In genomic region chr11:87736647-87737134, GRCm38 (mm10) we compare ENCODE assay signal across 8 mouse cellular contexts. TPM values are rescaled to one million over a fixed set of nuclear protein-coding genes. Genes with fewer than 3 reads are reported as not detected.
DNase-seq lines count a peak whose midpoint lies in the region; ATAC-seq and TF ChIP-seq lines count a peak whose summit lies in the region.

No protein-coding gene starts in this region.

- peak; percentile 78 for ATAC-seq in forebrain, postnatal 0 days

- peak overlapping the region; percentile 16 for H3K27ac ChIP-seq in cerebellum, adult 2 months (ENCODE audit: insufficient read depth, low read length)
- peak overlapping the region; percentile 82 for H3K27ac ChIP-seq in forebrain, postnatal 0 days (ENCODE audit: low read depth, low read length)
- H3K27ac ChIP-seq in hindbrain, embryonic 10.5 days: peak overlapping the region; percentile 92

- H3K4me2 ChIP-seq in forebrain, postnatal 0 days (ENCODE audit: low read depth): peak overlapping the region; percentile 96

- peak overlapping the region; percentile 67 for H3K9ac ChIP-seq in forebrain, postnatal 0 days

- peak overlapping the region; percentile 58 for H3K4me3 ChIP-seq in cerebellum, adult 2 months (replicated peaks; ENCODE audit: insufficient read depth, low read depth, low read length)
- peak overlapping the region; percentile 73 for H3K4me3 ChIP-seq in forebrain, postnatal 0 days (ENCODE audit: low read depth, low read length)
- peak overlapping the region; percentile 84 for H3K4me3 ChIP-seq in hindbrain, embryonic 10.5 days

- TF ChIP-seq POLR2A in cerebellum, adult 2 months (IDR thresholded peaks at IDR 0.05; ENCODE audit: borderline replicate concordance, insufficient read depth, low read length): no peak

- WGBS in cerebellum, adult 2 months: 2% methylated on average over 31 of the region's 31 CpGs
- WGBS in forebrain, postnatal 0 days: 1% methylated on average over 31 of the region's 31 CpGs
- 3% methylated on average over 31 of the region's 31 CpGs for WGBS in hindbrain, embryonic 10.5 days

- H3K4me1 ChIP-seq in cerebellum, adult 2 months (ENCODE audit: control insufficient read depth, insufficient read depth, low read length): 0 out of 2 replicates have a peak, but pooled peaks cover 2% of the 10 kb centered on the region
- H3K4me1 ChIP-seq in forebrain, postnatal 0 days (ENCODE audit: insufficient read depth): 0 out of 2 replicates have a peak, but pooled peaks cover 5% of the 10 kb centered on the region
- peaks cover 49% of the 10 kb centered on the region for H3K4me1 ChIP-seq in hindbrain, embryonic 10.5 days (replicated peaks)

- TF ChIP-seq CTCF in cerebellum, adult 2 months (IDR thresholded peaks at IDR 0.05; ENCODE audit: borderline replicate concordance, insufficient read depth, low read depth, low read length): no peak
- TF ChIP-seq CTCF in forebrain, postnatal 0 days (IDR thresholded peaks at IDR 0.05; ENCODE audit: low read depth): no peak

- H3K9me3 ChIP-seq in forebrain, postnatal 0 days (ENCODE audit: low read length): no peaks in the 10 kb centered on the region
- no peaks in the 10 kb centered on the region for H3K9me3 ChIP-seq in hindbrain, embryonic 10.5 days

- no peaks in the 10 kb centered on the region for H3K27me3 ChIP-seq in cerebellum, adult 2 months (ENCODE audit: control insufficient read depth, insufficient read depth, low read length)
- H3K27me3 ChIP-seq in forebrain, postnatal 0 days (ENCODE audit: insufficient read depth, low read length): no peaks in the 10 kb centered on the region; the same call in 1 of the 2 replicates
- peaks cover 26% of the 10 kb centered on the region for H3K27me3 ChIP-seq in hindbrain, embryonic 10.5 days (ENCODE audit: insufficient read depth, poor library complexity, severe bottlenecking)

- peaks cover 19% of the 10 kb centered on the region for H3K36me3 ChIP-seq in forebrain, postnatal 0 days (ENCODE audit: insufficient read depth)
- peaks cover 25% of the 10 kb centered on the region for H3K36me3 ChIP-seq in hindbrain, embryonic 10.5 days

- DNase-seq in MN1 (ENCODE audit: low spot score): peak; percentile 61
- peak; percentile 65 to 68 for DNase-seq in cerebellum, adult 2 months
- DNase-seq in forebrain, postnatal 0 days: peak; percentile 80
- DNase-seq in hindbrain, embryonic 10.5 days (ENCODE audit: low spot score): peak; percentile 70
- peak; percentile 31 to 44 for DNase-seq in layer of hippocampus, postnatal 36 days
- peak; percentile 79 for DNase-seq in lung, postnatal 36 days
- peak; percentile 61 for DNase-seq in retina, embryonic 14.5 days (ENCODE audit: low spot score)
- peak; percentile 80 to 83 for DNase-seq in thymus, postnatal 36 days

RNA-seq across cellular contexts. Expression of gene Supt4a, which starts 0.7 kb away (rescaled TPM):
- polyA plus RNA-seq in cerebellum, adult 2 months (2012; rRNA removed): 155 and 158 TPM in 2 replicates
- total RNA-seq in forebrain, postnatal 0 days (2014; rRNA removed): 64.9 and 78.5 TPM in 2 replicates
- 141 and 159 TPM in 2 replicates for polyA plus RNA-seq in forebrain, postnatal 0 days (2015; fragmentation: Nextera tagmentation; extraction: Ambion mirVana)
- 178 and 184 TPM in 2 replicates for polyA plus RNA-seq in hindbrain, embryonic 10.5 days (2016; fragmentation: Nextera tagmentation; extraction: Ambion mirVana)
- 10 to 100 TPM; 71.7 to 78.7 TPM for total RNA-seq in layer of hippocampus, postnatal 36 days (2021)

RNA-seq across cellular contexts. Expression of gene Tspoap1, which starts 23.6 kb away (rescaled TPM):
- 198 TPM in 2 replicates for polyA plus RNA-seq in cerebellum, adult 2 months (2012; rRNA removed)
- 119 and 199 TPM in 2 replicates for total RNA-seq in forebrain, postnatal 0 days (2014; rRNA removed)
- polyA plus RNA-seq in forebrain, postnatal 0 days (2015; fragmentation: Nextera tagmentation; extraction: Ambion mirVana): 10.5 and 20.1 TPM in 2 replicates
- 7.8 and 10.5 TPM in 2 replicates for polyA plus RNA-seq in hindbrain, embryonic 10.5 days (2016; fragmentation: Nextera tagmentation; extraction: Ambion mirVana)
- total RNA-seq in layer of hippocampus, postnatal 36 days (2021): 100 to 1,000 TPM; 146 to 163 TPM

RNA-seq across cellular contexts. Expression of gene Mpo, which starts 56.7 kb away (rescaled TPM):
- polyA plus RNA-seq in cerebellum, adult 2 months (2012; rRNA removed): 0.08 and 0.11 TPM in 2 replicates
- total RNA-seq in forebrain, postnatal 0 days (2014; rRNA removed): 0.33 and 0.46 TPM in 2 replicates
- polyA plus RNA-seq in forebrain, postnatal 0 days (2015; fragmentation: Nextera tagmentation; extraction: Ambion mirVana): 0.21 TPM in 1 of 2 replicates, not detected in the other
- polyA plus RNA-seq in hindbrain, embryonic 10.5 days (2016; fragmentation: Nextera tagmentation; extraction: Ambion mirVana): 2.8 and 5.0 TPM in 2 replicates
- under 1 TPM; 0.28 to 0.60 TPM for total RNA-seq in layer of hippocampus, postnatal 36 days (2021)

Comparison
In these comparisons a context has a peak if more than half of its experiments do, and no peak if none do; other contexts are left out.
1. Peak in every context shown above with its lines: DNase-seq, ATAC-seq, H3K4me3 ChIP-seq and H3K27ac ChIP-seq.
2. H3K27ac ChIP-seq: peak in every context shown above with its lines; median percentile 92 in hindbrain, embryonic 10.5 days; 82 in forebrain, postnatal 0 days; 16 in cerebellum, adult 2 months.